Mouse (Mus musculus): ENCODE measurements at regions not wholly inside any gene's neighbourhood (a gene's known extent, or its start where the extent isn't known, plus 50 kb on each side); places are given as distances from the start of the nearest gene placed in this dataset.

DNA sequence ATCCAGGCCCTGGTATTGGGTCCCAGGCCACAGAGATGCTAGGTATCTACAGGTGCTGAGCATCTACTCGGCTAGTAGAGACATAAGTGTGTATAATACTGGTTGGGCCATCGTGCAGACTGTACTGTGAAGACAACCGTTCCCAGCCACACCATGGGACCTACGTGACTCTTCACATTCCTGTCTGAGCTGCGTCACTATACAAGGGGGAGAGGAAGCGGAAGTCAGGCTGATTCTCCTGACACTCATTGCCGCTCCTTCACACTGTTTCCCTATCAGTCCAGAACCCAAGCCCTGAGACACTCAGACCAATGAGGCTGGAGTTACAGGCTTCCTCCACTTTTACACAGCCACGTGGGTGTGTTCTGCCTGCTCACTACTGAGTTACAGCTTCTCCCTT, 181.1 kb downstream of the Ly86 start:
- in situ Hi-C loops (cut with MboI; ENCODE audit: low sequenced_read_pairs) = no loop called here

DNA sequence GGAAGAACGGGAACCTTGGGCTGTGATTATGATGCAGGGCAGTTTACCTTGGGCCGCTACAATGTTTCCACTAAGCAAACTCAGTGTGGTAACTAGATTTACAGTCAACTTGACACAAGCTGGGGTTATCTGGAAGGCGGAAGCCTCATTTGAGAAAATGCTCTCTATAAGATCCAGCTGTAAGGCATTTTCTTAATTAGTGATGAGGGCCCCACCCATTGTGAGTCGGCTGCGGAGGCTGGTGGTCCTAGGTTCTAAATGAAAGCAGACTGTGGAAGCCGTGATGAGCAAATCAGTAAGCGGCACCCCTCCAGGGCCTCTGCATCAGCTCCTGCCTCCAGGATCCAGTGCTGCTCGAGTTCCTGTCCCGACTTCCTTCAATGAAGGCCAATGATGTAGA, 183.4 kb downstream of the Ly86 start:
- in situ Hi-C loops (cut with MboI; ENCODE audit: low sequenced_read_pairs) = no loop called here

DNA sequence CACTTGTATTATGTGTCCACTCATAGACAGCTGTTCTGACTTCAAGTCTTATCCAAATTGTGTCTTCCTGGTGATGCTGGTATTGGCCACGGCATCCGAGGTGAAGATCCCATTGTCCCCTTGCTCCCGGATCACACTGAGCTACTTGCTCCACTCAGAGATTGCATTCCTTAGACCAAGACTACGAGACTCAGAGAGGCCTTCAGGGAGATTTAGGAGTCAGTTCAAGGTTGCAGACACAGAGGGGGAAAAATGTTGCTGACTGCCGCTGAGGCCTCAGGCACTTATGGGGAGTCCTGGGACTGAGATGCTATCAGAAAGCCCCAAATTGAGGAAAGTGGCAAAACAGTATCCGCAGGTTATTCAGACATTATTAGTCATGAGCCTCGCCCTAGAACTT, 183.9 kb downstream of the Ly86 start:
- in situ Hi-C loops (cut with MboI; ENCODE audit: low sequenced_read_pairs) = no loop called here

DNA sequence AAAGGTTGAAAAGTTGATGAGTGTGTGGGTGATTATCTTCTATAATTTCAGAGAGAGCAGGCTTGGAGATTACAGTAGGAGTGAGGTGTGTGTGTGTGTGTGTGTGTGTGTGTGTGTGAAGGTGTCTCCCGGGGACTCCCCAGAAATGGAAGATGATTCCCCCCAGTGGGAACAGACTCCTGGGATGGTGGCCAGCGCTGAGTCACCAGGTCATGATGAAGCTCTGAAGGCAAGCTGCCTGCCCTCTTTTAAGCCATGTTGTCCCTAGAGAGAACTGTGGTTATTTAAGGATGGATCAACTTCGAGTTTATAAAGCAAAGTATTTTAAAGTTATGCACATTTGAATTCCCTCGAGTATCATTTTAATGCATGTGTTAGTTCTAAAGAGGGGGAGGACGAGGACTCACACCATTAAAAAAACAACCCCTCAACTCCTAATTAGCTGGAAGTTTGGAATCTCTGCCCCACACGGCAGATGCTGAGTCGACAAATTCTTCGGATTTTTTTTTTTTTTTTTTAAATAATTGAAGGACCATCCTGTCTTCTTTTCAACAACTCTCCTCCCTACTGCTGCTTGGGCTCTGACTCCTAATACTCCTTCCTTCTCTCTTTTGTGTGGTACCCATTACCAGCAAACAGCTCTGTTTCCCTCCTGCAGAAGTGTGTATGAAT, 186.6 kb downstream of the Ly86 start:
- in situ Hi-C loops (cut with MboI; ENCODE audit: low sequenced_read_pairs) = no loop called here

DNA sequence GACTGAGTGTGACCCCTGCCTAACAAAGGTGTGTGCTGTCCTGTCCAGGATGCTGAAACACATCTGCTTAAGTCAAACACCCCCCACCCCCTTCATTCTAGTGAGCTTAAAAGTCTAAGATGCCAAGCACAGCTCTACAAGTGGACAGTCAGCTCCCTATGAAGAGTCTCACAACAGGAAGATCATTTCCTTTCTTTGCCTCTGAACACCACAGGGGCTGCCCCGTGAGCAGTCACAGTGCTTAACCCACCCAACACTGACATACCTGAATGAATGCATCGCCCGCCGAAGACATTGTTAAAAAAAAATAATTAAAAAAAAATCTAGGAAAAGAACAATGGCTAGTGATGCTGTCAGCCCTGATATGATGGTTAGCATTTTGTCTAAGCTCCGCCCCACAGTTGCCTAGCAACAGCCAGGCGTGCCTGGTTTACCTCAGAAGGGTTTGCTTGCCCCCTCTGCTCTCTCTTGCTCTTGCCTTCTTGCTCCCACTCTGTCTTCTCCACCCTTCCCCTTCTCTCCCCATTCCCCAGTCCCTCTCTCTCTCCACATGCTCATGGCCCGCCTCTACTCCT, 187.7 kb downstream of the Ly86 start:
- in situ Hi-C loops (cut with MboI; ENCODE audit: low sequenced_read_pairs) = no loop called here

DNA sequence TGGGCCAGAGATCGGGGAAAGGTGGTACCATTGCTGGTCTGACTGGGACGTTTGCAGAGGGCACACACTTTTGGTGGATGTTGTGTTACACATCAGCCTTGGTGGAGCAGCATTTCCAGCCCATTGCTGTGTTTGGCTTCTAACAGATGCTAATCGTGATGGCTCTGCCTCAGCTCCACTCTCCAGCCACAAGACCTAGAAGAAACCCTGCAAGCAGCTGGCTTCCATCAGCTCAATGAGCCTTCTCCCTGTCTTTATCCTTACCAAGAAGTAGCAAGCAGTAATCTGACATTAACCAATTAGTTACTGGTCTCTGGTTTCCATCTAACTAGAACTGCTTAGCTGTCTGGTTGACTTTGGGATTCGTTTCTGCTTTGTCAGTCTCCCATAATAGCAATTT, 188.8 kb downstream of the Ly86 start:
- in situ Hi-C loops (cut with MboI; ENCODE audit: low sequenced_read_pairs) = no loop called here

DNA sequence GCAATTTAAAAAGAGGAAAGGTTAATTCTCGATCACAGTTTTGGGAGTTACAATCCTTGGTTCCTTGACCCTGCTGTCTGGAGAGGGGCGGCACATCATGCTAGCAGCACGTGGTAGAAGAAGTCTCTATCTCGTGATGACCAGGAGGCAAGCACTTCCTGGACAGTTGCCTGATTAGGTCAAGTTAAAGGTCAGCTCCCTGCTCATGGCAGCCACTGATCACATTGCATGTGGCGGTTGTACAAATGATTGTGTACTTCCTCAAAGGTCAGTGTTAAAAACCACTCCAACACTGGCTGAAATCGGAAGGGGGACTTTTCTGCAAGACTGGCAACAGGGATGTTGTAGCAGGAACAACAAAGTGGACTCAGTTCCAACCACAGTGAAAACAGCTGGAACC, 192.3 kb downstream of the Ly86 start:
- in situ Hi-C loops (cut with MboI; ENCODE audit: low sequenced_read_pairs) = no loop called here

DNA sequence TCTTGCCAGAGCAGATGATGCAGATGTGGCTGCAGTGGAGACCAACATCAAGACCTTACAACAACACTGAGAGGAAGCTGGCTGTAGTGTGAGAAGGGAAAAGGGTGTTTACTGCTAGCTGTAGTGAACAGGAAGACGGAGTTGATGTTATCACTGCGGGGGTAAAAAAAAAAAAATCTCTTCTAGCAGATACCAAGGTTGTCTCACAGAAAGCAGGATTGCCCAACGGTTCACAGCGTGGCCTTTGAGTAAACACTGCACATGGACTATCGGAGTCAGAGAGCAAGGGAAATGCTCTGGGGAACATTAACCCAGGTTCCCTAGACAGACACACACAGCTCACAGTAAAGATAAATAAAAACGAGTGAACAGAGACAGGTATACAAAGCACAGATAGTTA, 192.8 kb downstream of the Ly86 start:
- in situ Hi-C loops (cut with MboI; ENCODE audit: low sequenced_read_pairs) = no loop called here

DNA sequence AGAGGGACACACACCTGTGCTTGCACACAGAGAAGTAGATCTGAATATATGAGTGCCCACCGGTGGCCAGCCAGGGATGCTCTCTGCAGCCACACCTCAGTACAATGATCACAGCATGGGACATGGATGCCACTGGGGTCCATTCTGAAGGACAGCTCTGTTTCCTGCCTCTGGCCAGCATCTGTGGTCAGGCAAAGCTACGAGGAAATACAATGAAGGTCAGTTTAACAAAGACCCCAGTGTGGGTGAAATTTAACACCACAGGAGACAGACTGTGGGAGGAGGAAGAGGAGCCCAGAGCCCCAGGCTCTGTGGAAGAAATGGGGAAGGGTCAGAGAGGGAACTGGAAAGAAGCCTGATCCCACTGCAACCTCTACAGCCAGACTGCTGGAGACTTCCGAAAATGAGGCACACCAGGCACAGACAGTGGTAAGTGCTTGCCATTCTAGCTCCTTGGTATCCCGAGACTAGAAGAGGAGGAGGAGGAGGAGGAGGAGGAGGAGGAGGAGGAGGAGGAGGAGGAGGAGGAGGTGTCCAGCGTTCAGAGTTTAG, 196.0 kb downstream of the Ly86 start:
- in situ Hi-C loops (cut with MboI; ENCODE audit: low sequenced_read_pairs) = no loop called here

DNA sequence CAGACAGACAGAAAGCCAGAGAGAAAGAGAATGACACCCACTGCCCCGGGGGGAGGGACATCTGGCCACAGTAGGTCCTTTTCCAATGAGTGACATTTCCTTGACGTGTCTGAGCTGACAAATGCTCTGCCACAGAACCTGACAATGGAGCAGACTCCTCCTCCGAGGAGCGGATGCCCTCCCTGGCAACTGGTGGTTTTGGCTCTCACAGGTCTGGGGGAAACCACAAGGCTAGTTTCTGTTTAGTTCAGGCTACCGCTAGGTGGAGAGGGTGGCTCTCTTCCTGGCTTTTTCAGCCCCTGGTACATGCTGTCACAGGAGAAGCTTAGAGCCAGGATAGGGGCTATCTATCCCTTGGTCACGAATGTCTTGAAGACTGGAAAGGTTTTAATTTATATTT, 196.7 kb downstream of the Ly86 start:
- in situ Hi-C loops (cut with MboI; ENCODE audit: low sequenced_read_pairs) = no loop called here

DNA sequence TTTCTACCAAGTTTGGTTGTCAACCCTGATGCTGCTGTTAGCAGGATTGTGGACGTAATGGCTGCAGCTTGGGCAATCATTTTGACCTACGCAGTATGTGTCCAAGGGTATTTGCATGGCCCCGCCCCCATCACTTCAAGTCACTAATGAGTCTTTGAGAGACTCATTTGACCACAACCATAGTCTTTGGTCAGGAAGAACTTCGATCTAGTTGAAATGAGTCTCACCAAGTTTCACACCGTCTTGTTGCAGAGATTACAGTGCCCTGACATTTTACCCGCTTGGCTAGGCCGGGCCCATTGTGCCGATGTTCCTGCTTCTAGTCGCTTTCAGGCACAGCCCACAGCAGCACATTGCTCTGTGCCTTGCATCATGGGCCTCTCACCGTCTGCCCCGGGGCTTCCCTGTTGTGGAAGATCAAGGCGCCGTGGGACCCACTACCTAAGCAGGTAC, 197.8 kb downstream of the Ly86 start:
- in situ Hi-C loops (cut with MboI; ENCODE audit: low sequenced_read_pairs) = no loop called here

DNA sequence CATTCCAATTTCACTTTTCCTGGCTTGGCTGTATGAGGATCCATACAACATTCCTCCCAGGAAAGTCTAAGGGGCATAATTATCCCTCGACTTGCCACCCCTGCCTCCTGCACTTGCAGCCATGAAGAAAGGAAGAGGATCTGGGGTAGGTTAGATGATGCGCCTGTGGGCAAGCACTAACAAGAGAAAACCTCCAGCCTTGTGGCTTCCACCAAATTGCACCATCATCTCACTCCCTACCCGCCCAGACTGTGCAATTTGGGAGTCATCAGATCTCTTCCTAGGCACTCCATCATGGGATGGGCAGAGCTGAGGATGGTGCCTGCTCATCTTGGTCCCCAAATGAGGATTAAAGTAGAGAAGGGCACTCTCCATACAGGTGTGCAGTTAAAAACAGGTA, 198.8 kb downstream of the Ly86 start:
- in situ Hi-C loops (cut with MboI; ENCODE audit: low sequenced_read_pairs) = no loop called here

DNA sequence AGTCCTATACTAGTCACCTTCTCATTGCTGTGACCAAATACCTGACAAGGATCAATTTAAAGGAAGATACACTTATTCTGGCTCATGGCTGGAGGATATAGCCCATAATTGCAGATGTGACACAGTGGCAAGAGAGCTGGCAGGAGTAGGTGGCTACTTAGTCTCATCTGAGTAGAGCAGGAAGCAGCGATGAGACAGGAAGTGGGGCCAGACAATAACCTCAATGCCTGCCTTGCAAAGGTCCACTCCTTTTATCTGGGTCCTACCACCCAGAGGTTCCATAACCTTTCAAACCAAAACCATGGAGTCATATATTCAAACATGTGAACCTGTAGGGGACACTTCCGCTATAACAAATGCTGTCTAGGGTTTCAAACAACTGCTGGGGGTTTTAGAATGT, 199.7 kb downstream of the Ly86 start:
- in situ Hi-C loops (cut with MboI; ENCODE audit: low sequenced_read_pairs) = no loop called here

DNA sequence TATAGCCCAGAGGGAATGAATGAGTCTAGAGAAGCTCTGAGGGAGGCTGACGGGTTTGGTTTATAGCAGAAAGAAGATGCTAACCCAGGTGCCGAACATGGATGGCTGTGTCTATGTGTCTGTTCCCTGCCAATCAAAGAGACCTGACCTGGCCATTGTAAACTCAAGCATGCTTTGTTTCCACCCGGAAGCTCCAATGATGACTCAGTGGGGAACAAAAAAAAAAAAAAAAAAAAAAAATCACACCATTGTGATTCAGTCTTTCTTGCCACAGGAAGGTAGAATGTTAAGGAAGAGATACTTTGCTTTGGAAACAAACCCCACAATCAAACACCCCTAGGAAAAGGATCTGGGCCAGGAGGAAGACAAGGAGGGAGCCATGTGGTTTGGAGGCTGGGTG, 201.5 kb downstream of the Ly86 start:
- in situ Hi-C loops (cut with MboI; ENCODE audit: low sequenced_read_pairs) = no loop called here

DNA sequence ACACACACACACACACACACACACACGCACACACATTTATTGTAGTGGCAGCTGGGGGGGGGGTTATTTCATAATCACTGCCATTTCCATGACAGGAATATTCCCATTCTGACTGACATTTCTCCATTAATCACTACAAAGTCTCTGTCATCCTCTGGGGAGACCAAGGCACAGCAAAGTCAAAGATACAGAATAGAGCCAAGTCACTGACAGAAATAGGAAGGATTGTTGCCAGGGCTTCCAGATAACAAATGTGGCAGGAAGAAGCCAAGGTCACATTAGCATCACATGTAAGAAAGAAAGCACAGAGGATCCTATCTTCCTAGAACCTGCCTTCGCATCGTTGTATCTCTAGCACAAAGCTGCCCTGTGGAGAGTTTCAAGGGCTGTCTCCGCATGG, 205.6 kb downstream of the Ly86 start:
- in situ Hi-C loops (cut with MboI; ENCODE audit: low sequenced_read_pairs) = no loop called here

DNA sequence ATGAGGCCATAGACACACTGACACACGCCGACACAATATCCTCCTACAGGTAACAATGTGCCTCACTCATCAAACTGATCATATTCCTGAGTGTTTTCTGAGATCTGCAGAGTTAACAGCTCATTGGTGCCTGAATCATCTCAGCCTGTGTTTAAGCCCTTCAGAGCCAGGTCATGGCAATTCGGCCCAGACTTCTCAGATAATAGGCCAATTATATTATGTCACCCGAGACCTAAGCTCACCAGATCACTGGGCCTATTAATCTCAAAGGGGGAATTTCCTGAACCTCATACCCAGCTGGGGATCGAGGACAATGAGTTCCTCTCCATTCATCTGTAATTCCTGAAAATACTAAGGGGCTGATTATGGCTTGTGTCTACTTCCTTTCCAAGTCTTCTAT, 208.4 kb downstream of the Ly86 start:
- in situ Hi-C loops (cut with MboI; ENCODE audit: low sequenced_read_pairs) = no loop called here

DNA sequence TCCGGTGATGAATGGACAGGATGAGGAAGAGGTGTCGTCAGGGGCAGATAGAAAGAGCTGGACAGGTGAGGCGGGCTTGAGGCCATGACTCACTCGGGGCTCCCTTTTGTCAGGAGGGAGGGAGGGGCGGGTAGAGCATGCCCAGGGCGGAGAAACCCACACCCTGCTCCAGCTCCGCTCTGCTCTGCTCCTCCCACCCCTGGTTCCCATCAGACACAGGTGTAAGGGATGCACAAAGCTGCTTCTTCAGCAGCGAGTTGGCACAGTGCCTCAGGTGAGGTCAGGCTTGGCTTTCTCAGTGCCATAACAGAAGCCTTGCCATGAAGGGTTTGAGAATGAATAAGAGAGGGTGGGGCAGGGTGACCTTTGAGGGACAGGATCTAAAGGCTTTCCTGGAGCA, 212.2 kb downstream of the Ly86 start:
- in situ Hi-C loops (cut with MboI; ENCODE audit: low sequenced_read_pairs) = no loop called here

DNA sequence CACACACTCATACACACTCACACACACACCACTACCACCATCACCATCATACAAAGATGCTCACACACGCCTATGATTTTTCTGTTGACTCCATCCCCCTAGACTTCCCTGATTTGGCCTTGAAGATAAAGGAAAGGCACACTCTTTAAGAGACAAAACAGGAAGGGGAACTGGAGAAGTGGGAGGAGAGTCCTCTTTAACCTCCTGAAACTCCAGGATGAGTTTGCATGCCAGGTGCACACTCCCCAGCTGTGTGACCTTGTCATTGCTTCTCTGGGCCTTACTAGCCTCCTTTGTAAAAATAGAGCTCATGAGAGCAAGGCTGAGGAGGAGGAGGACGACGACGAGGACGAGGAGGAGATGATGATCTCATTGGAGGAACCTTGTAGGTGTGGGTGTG, 212.8 kb downstream of the Ly86 start:
- in situ Hi-C loops (cut with MboI; ENCODE audit: low sequenced_read_pairs) = no loop called here

DNA sequence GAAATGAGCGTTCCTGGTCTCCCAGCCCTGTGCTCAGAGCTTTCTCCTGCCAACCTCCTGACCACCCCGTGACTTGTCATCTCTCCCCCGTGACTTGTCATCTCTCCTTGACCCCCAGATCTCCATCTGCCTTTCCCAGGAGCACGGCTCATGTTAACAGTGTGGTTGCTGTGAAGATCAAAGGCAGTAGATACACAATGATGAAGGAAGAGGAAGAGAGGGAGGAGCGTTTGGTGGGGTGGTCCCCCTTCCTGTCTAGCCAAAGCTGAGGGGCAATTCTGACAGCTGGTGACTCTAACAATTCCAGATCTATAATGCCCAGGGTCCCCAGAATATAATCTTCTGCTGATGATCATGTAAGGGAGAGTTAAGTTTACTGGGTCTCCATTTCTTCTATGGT, 214.0 kb downstream of the Ly86 start:
- in situ Hi-C loops (cut with MboI; ENCODE audit: low sequenced_read_pairs) = no loop called here

DNA sequence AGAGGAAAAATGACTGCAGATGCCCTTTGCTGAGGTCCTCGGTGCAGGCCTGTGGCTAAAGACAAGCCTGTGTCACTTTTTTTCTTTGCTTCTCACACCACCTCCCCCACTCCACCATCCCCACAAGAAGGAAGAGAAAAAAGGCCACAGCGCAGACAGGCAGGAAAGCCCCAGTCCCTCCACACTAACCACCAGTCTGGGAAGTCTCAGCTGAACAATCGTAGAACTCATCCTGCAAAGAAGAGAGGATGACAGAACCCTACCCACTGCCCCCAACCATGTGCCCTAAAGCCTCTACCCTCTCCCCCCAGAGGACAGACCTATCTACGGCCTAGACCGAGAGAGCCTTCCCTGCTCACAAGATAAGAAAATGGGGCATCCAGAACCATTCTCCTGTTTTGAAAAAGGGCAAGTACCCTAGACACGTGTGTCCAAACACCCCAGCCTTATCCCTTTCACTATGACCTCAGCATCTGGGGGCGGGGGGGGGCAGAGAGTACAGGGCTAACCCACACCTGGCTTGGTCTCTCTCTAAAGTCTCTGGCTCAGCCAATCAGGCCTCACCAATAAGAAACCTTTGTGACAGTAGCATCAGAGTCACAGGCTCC, 214.8 kb downstream of the Ly86 start:
- in situ Hi-C loops (cut with MboI; ENCODE audit: low sequenced_read_pairs) = no loop called here

DNA sequence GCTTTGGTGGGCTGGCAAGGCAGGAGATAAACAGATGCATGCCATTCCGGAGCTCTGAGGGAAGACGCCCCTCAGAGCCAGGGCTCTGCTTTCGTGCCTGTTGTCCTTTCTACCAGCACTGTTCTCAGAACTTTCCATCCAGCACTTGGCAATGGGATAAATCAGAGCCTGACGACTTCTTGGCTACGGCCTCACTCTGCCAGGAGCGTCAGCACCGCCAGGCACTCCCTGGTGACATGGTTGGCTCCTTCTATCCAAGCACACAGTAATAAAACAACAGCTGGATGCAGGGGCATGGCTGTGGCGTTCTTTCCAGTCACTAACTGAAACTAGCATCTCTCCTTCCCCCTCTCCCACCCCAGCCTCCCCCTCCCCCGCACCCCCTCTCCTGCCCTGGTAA, 215.4 kb downstream of the Ly86 start:
- in situ Hi-C loops (cut with MboI; ENCODE audit: low sequenced_read_pairs) = no loop called here

DNA sequence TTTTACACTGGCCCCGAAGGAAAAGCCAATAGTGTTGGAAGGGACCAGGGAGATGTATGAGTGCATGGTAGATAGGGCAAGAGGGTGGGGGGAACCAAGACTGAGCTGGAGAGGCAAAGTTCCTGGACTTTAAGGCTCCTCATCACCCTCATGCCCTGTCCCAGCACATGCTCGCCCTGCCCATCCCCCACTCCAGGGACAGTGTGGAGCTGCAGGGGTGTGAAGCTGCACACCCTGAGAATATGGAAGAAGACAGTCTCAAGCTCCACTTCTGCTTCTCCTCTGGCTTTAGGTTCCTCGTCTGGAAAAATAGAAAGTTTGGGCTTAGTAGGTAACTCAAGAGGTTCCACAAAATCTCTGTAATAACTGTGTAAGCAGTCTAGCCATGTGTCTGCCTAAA, 215.8 kb downstream of the Ly86 start:
- in situ Hi-C loops (cut with MboI; ENCODE audit: low sequenced_read_pairs) = no loop called here
